Mouse (Mus musculus): ENCODE measurements at regions not wholly inside any gene's neighbourhood (a gene's known extent, or its start where the extent isn't known, plus 50 kb on each side); places are given as distances from the start of the nearest gene placed in this dataset.
"Not testable (repeated sequence)": the region's sequence is repeated elsewhere in the genome, so short reads cannot be mapped to it uniquely, and the experiment has no call there.

- in situ Hi-C loops (cut with MseI, MboI), result no loop called here
Measured at GRCm38 (mm10) chr12:11037951-11038350, 112.9 kb downstream of the Kcns3 start.

DNA sequence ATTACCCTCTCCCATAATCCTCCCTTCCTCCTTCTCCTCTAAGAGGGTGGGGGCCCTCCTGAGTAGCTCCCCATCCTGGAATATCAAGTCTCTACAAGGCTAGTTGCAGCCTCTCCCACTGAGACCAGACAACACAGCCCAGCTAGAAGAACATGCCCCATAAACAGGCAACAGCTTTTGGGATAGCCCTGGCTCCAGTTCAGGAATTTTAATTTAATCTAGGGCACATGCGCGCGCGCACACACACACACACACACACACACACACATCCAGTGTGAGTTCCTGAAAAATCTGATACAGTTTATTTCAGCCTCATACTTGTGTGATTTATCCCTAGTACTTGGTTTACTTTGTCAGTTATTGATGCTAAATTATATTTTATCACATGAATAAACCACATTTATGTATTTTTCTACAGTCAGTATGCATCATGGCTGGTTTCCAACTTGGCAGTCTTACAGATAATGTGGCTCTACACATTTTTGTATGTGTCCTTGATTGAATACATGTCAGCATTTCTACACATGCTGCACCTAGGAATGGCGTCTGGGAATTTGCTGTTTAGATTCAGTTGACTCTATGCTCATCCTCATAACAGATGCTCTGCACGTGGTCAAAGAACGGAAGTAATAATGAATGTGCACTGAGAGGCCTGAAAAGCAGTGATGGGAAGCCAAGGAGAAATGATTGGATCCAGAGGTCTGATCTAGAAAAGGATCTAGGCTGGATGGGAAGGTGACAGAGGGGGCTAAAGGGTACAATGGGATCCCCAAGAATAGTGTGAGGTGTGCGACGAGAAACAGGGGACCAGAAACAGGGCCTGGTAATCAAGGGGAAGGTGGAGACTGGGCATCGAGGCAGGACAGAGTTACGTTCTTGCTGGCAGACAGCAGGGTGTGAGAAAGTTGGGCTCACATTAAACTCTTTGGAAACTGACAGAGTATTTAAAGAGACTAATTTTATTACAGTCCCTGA is 130.0 kb downstream of the Kcns3 start:
- in situ Hi-C loops (cut with MseI, MboI), result loop anchor here in 1 of 2 experiments (10.0 kb wide), 1 partner anchor 56 kb away; no protein-coding TSS in a partner anchor

DNA sequence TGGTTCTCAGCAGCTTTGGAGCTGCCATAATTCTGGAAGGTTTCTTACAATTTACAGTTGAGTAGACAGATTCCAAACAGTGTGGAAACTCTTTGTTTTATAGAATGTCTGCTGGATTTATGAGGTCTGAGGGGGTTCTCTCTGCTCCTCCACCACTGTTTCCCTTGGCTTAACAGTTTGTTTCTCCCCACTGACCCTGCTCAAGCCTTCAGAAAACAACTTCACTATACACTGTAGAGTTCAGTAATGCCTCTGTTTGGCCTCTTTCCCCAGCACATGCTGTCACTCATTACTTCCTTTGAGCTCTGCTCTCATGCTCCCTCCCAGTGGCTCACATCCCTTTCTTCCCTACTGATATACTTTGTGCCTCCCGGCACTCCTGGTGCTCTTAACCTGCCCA is 139.7 kb downstream of the Kcns3 start:
- in situ Hi-C loops (cut with MseI, MboI), result no loop called here

DNA sequence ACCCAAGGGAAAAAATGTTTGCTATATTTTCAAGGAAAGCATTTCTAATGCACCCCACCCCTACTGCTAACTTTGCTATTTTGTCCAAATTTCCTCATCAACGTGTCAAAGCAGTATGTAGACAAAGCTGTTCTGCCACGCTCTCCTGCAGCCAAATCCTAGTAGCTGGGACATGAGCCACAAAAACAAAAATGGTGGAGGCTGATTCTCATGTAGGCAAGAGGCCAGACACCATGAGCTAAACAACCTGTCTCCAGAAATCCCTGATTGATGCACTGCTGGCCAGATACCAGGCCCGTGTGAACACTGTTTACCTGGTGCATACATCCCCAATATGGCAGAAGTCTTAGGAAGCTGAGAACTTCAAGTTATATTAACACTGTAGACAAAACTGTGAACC is 166.6 kb downstream of the Kcns3 start:
- in situ Hi-C loops (cut with MseI, MboI), result no loop called here

GRCm38 (mm10) chr12:10949184-10949583 is 201.7 kb downstream of the Kcns3 start:
- in situ Hi-C loops (cut with MseI, MboI), result no loop called here

DNA sequence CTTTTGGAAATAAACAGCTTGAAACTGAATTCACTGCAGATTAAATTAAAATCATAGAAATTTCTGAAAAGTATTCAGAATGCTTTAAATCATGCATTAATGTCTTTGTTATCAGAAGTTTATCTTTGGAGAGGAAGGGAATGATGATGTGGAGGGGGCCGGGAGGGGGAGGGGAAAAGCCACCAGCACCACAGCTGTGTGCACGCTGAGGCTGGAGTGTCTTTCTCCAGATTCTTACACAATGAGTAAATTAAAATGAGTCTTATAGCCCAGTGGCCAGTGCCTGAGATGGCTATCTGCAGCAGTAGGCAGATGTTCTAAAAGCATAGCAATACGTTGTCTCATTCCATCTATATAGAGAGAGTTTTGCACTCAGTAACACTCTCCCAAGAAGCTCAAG is 209.8 kb downstream of the Kcns3 start:
- in situ Hi-C loops (cut with MseI, MboI), result no loop called here

GRCm38 (mm10) chr12:10900054-10900453 is 250.8 kb downstream of the Kcns3 start:
- in situ Hi-C loops (cut with MseI, MboI), result not testable (repeated sequence)

DNA sequence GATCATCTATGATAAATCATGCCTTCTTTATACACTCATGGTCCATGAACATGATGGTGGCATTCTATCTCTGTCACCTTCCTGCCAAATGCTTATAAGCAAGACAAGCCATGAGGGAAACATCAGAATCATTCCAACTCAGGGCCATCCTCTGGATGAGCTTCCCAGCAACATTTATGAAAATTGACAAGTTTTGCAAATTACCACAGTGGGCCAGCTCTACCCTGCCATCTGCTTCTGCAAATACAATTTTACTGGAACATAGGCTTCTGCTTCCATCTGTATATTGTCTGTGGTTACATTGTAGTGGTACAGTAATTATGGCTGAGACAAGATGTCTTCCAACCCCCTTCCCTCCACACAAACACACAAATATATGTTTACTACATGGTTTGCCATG is 272.1 kb downstream of the Kcns3 start:
- in situ Hi-C loops (cut with MseI, MboI), result no loop called here

DNA sequence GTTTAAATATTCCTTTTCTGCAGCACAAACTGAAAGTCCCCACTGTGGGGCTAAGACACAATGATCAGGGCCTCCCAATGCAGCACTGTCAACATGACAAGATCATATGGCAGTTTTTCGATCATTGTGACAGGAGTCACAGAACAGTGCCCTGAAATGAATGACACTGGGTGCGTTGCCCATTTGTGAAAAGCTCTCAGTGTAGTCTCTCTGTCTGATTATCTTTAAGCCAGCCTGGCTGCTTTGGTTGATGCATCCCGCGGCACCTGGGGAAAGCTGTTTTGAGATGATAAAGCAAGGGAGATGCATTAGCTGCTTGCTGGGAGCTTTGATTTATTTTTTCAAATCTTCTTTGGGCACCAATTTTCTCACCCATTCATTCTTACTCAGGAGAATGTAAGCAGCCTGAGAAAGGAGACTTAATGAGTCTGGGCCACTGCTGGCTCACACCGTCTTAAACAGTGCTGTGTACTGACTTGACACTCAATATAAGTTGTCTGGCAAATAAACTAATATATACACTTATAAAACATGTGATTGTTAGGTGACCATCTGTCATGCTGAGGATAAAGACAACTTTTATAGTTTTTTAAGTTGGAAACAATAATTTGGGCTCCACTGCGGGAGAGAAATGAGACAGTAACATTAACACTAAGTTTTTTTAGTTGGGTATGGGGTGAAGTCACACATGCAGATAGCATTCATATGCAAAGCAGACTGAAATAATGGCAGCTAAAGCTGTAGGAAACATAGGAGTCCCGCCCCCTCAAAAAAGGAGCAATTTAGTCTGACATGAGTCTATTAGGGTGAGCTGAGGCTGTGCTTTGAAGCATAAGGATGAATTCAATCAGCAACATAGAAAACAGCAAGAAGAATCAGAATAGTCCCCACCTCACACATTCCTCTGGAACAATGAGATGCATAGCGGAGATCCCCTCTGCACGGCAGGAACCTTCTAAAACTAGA is 276.0 kb downstream of the Kcns3 start:
- in situ Hi-C loops (cut with MseI, MboI), result no loop called here

- in situ Hi-C loops (cut with MseI, MboI), result no loop called here
Measured at GRCm38 (mm10) chr12:10873716-10874401, 277.0 kb downstream of the Kcns3 start.

- in situ Hi-C loops (cut with MseI, MboI), result no loop called here
Measured at GRCm38 (mm10) chr12:10867674-10868635, 282.9 kb downstream of the Kcns3 start.

DNA sequence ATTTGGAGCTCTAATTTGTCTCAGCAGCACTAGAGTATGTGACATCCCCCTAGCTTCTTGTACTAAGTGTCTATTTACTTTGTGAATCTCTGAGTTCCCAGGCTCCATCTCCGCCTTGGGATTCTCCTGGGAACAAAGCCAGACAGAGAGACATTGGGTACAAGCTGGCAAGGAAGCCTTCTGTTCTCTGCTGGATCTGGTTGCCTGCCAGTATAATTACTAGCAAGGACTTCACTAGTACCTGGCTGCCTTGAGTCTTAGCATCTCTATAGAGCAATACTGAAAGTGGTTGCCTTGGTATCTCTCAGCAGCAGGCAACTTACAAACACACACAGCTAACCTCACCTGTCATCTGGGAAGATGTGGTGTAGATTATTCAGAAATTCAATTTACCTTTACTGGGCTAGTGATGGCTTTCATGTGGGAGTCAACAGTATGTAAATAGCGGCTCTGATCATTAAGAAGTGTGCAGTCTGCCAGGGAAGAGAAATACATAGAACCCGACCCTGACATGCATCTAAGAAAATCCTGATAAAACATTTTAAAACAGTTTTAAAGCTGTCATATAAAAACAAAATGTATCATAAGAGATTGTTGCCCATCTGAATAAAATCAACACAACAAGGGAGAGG is 283.8 kb downstream of the Kcns3 start:
- in situ Hi-C loops (cut with MseI, MboI), result no loop called here

DNA sequence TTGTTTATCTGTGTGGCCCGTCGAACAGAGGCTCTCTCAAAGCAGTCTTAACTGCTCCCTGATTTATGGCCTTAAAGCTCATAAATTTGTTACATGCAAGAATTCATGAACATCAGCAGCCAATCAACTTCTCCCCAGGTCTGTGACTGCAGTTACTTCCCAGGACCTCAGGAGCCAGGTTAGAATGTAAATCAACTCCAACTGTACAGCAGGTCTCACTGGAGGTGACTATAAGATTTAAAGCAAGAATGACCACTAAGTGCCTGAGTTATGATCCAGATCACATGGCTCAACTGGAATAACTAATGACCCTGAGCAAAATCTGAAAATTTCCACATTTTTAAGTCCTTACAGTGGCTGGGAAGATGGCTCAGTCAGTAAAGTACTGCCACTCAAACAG is 285.6 kb downstream of the Kcns3 start:
- in situ Hi-C loops (cut with MseI, MboI), result no loop called here

DNA sequence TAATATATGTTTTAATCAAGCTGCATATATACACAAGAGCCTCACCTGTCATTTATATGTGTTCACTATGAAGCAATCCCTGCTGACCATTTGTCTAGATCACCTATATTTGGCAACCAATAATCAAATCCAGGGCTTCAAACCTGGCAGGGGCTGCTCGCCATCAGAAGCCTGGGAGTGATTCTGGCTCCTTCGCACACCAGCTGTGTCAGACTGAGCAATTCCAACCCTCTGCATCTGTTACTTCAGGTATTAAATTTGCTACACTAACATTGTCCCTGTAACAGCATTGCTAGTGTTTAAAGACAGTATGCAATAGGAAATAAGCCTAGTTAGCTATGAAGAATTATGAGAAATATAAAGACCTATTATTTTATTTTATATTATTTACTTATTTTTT is 330.5 kb downstream of the Kcns3 start:
- in situ Hi-C loops (cut with MseI, MboI), result no loop called here

- in situ Hi-C loops (cut with MseI, MboI), result no loop called here
Measured at GRCm38 (mm10) chr12:10818083-10818482, 332.8 kb downstream of the Kcns3 start.

GRCm38 (mm10) chr12:10817516-10817915 is 333.3 kb downstream of the Kcns3 start:
- in situ Hi-C loops (cut with MseI, MboI), result no loop called here

DNA sequence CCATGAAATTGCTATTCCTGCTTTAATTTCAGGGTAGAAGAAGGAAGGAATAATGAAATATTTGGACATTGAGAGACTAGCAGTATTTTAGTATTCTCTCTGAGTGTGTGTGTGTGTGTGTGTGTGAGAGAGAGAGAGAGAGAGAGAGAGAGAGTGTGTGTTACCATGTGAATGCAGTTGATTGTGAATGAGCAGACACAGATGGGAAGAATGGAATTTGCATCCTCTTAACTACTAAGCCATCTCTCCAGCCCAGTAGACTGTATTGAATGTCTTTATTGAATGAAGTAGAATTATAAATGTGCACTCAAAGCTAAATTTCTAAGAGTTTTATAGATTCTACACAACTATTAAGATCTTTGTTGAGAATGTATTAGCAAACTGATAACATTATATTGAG is 340.3 kb downstream of the Kcns3 start:
- in situ Hi-C loops (cut with MseI, MboI), result no loop called here

DNA sequence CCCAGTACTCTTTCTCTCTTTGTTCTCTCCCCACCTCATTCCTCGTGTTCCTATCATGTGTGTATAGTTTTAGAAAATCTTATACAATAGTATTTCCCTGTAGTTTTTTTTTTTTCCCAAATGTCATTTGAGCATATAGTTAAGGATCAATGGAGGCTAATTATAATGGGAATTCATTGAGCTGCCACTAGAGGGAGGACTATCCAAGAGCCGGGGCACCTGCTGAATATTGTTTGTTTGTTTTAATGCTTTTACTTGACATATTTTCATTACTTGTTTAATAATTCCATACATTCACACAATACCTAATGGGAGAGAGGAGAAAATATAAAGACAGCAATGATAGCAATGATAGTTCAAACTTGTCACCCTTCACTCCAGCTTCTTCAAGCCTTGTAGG is 346.4 kb downstream of the Kcns3 start:
- in situ Hi-C loops (cut with MseI, MboI), result loop anchor here (10.0 kb wide), 1 partner anchor 370 kb away; no protein-coding TSS in a partner anchor
